Comparison of ENCODE assay signal across 24 mouse cellular contexts in genomic region chrX:73344346-73344745, GRCm38 (mm10). TPM values are rescaled to one million over a fixed set of nuclear protein-coding genes. Genes with fewer than 3 reads are reported as not detected.
A peak's percentile ranks its signal among the peaks of the same experiment; 100 is the strongest.
DNase-seq lines count a peak whose midpoint lies in the region; ATAC-seq lines count a peak whose summit lies in the region.
"Had no signal": no experiment of that assay in that cellular context is flagged by ENCODE, and none has a peak within 500 bp of the region (broad histone marks: within the 10 kb centered on the region; RNA-seq: fewer than 3 reads in every experiment).

No protein-coding gene starts in this region.

- H3K36me3 ChIP-seq in kidney, embryonic 15.5 days = no peaks in the 10 kb centered on the region
- H3K36me3 ChIP-seq: heart, embryonic 12.5 days; intestine, embryonic 15.5 days had no signal

- H3K9ac ChIP-seq in kidney, embryonic 15.5 days = no peak overlapping the region
- H3K9ac ChIP-seq: heart, embryonic 12.5 days; hindbrain, embryonic 14.5 days; intestine, embryonic 15.5 days had no signal

- no peaks in the 10 kb centered on the region for H3K9me3 ChIP-seq in kidney, embryonic 15.5 days (replicated peaks)
- H3K9me3 ChIP-seq: embryonic facial prominence, embryonic 10.5 days; heart, embryonic 12.5 days; hindbrain, embryonic 10.5 days; intestine, embryonic 15.5 days had no signal

- peaks cover 16% of the 10 kb centered on the region; the same call in 1 of the 2 replicates for H3K27me3 ChIP-seq in kidney, embryonic 15.5 days
- H3K27me3 ChIP-seq: heart, embryonic 12.5 days; intestine, embryonic 15.5 days had no signal

- H3K27ac ChIP-seq in kidney, embryonic 15.5 days = no peak overlapping the region
- H3K27ac ChIP-seq: embryonic facial prominence, embryonic 10.5 days; heart, adult 2 months; hindbrain, embryonic 10.5 days; hindbrain, embryonic 14.5 days; intestine, embryonic 15.5 days had no signal

- DNase-seq in cerebellum, adult 11-12 months = peak; percentile 32
- DNase-seq in cerebellum, postnatal 4 days (ENCODE audit: low spot score in 2 of 2) = no peak
- no peak for DNase-seq in frontal cortex, postnatal 14 days (ENCODE audit: low spot score in 2 of 2)
- peak; percentile 9 to 21 for DNase-seq in cerebellum, postnatal 36 days
- no peak for DNase-seq in thymus, postnatal 0 days (ENCODE audit: low spot score)
- DNase-seq: adrenal gland, postnatal 10 days; B cell, adult 2 months; gastrocnemius, postnatal 14 days; heart, adult 2 months; kidney, adult 18-20 months had no signal

- no peak overlapping the region for H3K4me3 ChIP-seq in kidney, embryonic 15.5 days (replicated peaks)
- H3K4me3 ChIP-seq: heart, adult 2 months; heart, embryonic 12.5 days; hindbrain, embryonic 10.5 days; intestine, embryonic 15.5 days had no signal

- ATAC-seq in frontal cortex, adult (ENCODE audit: low TSS enrichment) = peak; percentile 38; the same call in 1 of the 2 replicates
- ATAC-seq in kidney, embryonic 15.5 days (replicated peaks; ENCODE audit: low FRiP score) = no peak
- ATAC-seq: CD4-positive, CD25-positive, alpha-beta regulatory T cell, adult 4 months; forebrain, embryonic 14.5 days; intestine, embryonic 15.5 days had no signal

- H3K4me1 ChIP-seq in kidney, embryonic 15.5 days = 0 out of 2 replicates have a peak, but pooled peaks cover 5% of the 10 kb centered on the region
- H3K4me1 ChIP-seq: intestine, embryonic 15.5 days had no signal

- 76% methylated on average over 1 of the region's 1 CpGs for WGBS in kidney, embryonic 15.5 days

- no peak overlapping the region for H3K4me2 ChIP-seq in kidney, embryonic 15.5 days

RNA-seq across cellular contexts. Expression of gene Zfp275, which starts 1.9 kb away (rescaled TPM):
- polyA plus RNA-seq in thymus, postnatal 0 days (2015; fragmentation: Nextera tagmentation; extraction: Ambion mirVana) = 5.6 and 5.7 TPM in 2 replicates
- 13.3 and 14.3 TPM in 2 replicates for polyA plus RNA-seq in kidney, embryonic 15.5 days (2015; fragmentation: Nextera tagmentation; extraction: Ambion mirVana)

RNA-seq across cellular contexts. Expression of gene Gm45015, which starts 7.7 kb away (rescaled TPM):
- not detected in 2 replicates for polyA plus RNA-seq in thymus, postnatal 0 days (2015; fragmentation: Nextera tagmentation; extraction: Ambion mirVana)
- not detected in 2 replicates for polyA plus RNA-seq in kidney, embryonic 15.5 days (2015; fragmentation: Nextera tagmentation; extraction: Ambion mirVana)
- polyA plus RNA-seq: CD4-positive, CD25-positive, alpha-beta regulatory T cell, adult 4 months; embryonic facial prominence, embryonic 10.5 days; embryonic facial prominence, embryonic 14.5 days; forebrain, embryonic 14.5 days; frontal cortex, adult 2 months; gonadal fat pad, adult 2 months; heart, adult 2 months; heart, embryonic 12.5 days; heart, embryonic 16.5 days; hindbrain, embryonic 10.5 days; hindbrain, embryonic 14.5 days; intestine, embryonic 15.5 days; kidney, embryonic 14.5 days had no signal

RNA-seq across cellular contexts. Expression of gene Xlr5a, which starts 51.6 kb away (rescaled TPM):
- 0.18 TPM in 1 of 2 replicates, not detected in the other for polyA plus RNA-seq in thymus, postnatal 0 days (2015; fragmentation: Nextera tagmentation; extraction: Ambion mirVana)
- polyA plus RNA-seq in kidney, embryonic 15.5 days (2015; fragmentation: Nextera tagmentation; extraction: Ambion mirVana) = not detected in 2 replicates
- polyA plus RNA-seq: CD4-positive, CD25-positive, alpha-beta regulatory T cell, adult 4 months; embryonic facial prominence, embryonic 10.5 days; forebrain, embryonic 14.5 days; frontal cortex, adult 2 months; gonadal fat pad, adult 2 months; heart, adult 2 months; heart, embryonic 12.5 days; heart, embryonic 16.5 days; hindbrain, embryonic 10.5 days; hindbrain, embryonic 14.5 days; kidney, embryonic 14.5 days had no signal

RNA-seq across cellular contexts. Expression of gene Xlr5c, which starts 51.6 kb away (rescaled TPM):
- 0.10 TPM in 1 of 2 replicates, not detected in the other for polyA plus RNA-seq in thymus, postnatal 0 days (2015; fragmentation: Nextera tagmentation; extraction: Ambion mirVana)
- not detected in 2 replicates for polyA plus RNA-seq in kidney, embryonic 15.5 days (2015; fragmentation: Nextera tagmentation; extraction: Ambion mirVana)
- polyA plus RNA-seq: embryonic facial prominence, embryonic 10.5 days; embryonic facial prominence, embryonic 14.5 days; forebrain, embryonic 14.5 days; frontal cortex, adult 2 months; gonadal fat pad, adult 2 months; heart, adult 2 months; heart, embryonic 12.5 days; heart, embryonic 16.5 days; hindbrain, embryonic 10.5 days; hindbrain, embryonic 14.5 days; kidney, embryonic 14.5 days had no signal

RNA-seq across cellular contexts. Expression of gene Gm18336, which starts 54.2 kb away (rescaled TPM):
- not detected in 2 replicates for polyA plus RNA-seq in thymus, postnatal 0 days (2015; fragmentation: Nextera tagmentation; extraction: Ambion mirVana)
- polyA plus RNA-seq in kidney, embryonic 15.5 days (2015; fragmentation: Nextera tagmentation; extraction: Ambion mirVana) = not detected in 2 replicates
- polyA plus RNA-seq: CD4-positive, CD25-positive, alpha-beta regulatory T cell, adult 4 months; embryonic facial prominence, embryonic 10.5 days; embryonic facial prominence, embryonic 14.5 days; forebrain, embryonic 14.5 days; heart, adult 2 months; heart, embryonic 12.5 days; heart, embryonic 16.5 days; hindbrain, embryonic 10.5 days; hindbrain, embryonic 14.5 days; intestine, embryonic 15.5 days; kidney, embryonic 14.5 days had no signal

Comparison
In these comparisons a context has a peak if more than half of its experiments do, and no peak if none do; other contexts are left out.
1. DNase-seq: peak in cerebellum, adult 11-12 months (single experiment) and cerebellum, postnatal 36 days (2 of 2); none in cerebellum, postnatal 4 days (0 of 2), frontal cortex, postnatal 14 days (0 of 2) and thymus, postnatal 0 days (single experiment).